Mouse (Mus musculus) embryonic facial prominence, embryonic 15.5 days (tissue): ENCODE data around the gene Myh10. TPM values are rescaled to one million over a fixed set of nuclear protein-coding genes. Genes with fewer than 3 reads are reported as not detected.

Source experiments
- ATAC-seq: fragments of 200-750 bp; cut with Nextera tagmentation; 2 replicates; pipeline ENCODE4 v1.8.0; 2017; ENCODE audit warnings: low read depth, moderate TSS enrichment; ENCODE audit not compliant: insufficient number of reproducible peaks, low FRiP score, low TSS enrichment
- H3K27ac ChIP-seq: fragments of 300-500 bp; sonication (generic); replicated peaks from 2 replicates; pipeline ENCODE4 v1.5.1; 2015; ENCODE audit warnings: mild to moderate bottlenecking, inconsistent platforms
- H3K27me3 ChIP-seq: fragments of 300-500 bp; sonication (generic); 2 replicates; pipeline ENCODE4 v1.6.1; 2015; ENCODE audit warnings: inconsistent platforms
- H3K36me3 ChIP-seq: fragments of 300-500 bp; sonication (generic); 2 replicates; pipeline ENCODE4 v1.6.1; 2015; ENCODE audit warnings: mild to moderate bottlenecking, inconsistent platforms
- H3K4me1 ChIP-seq: fragments of 300-500 bp; sonication (generic); 2 replicates; pipeline ENCODE4 v1.6.1; 2015; ENCODE audit warnings: inconsistent platforms
- H3K4me2 ChIP-seq: fragments of 300-500 bp; sonication (generic); replicated peaks from 2 replicates; pipeline ENCODE4 v1.6.1; 2015; ENCODE audit warnings: mild to moderate bottlenecking, inconsistent platforms
- H3K4me3 ChIP-seq: fragments of 300-500 bp; sonication (generic); replicated peaks from 2 replicates; pipeline ENCODE4 v1.5.1; 2015; ENCODE audit warnings: mild to moderate bottlenecking, inconsistent platforms
- H3K9ac ChIP-seq: fragments of 300-500 bp; sonication (generic); 2 replicates; pipeline ENCODE4 v1.6.1; 2015; ENCODE audit warnings: inconsistent platforms
- H3K9me3 ChIP-seq: fragments of 300-500 bp; sonication (generic); replicated peaks from 2 replicates; pipeline ENCODE4 v1.6.1; 2016; ENCODE audit warnings: inconsistent platforms
- WGBS: fragments of 180-500 bp; shearing (Covaris S2); methylation state at CpG from one replicate; pipeline ENCODE4 v1.1.7; 2015; 5-methylcytosine and 5-hydroxymethylcytosine counted together
- polyA plus RNA-seq: library from polyadenylated mRNA; unstranded; fragments of >200 nt; fragmentation: Nextera tagmentation; extraction: Ambion mirVana; gene quantifications from 2 replicates; pipeline ENCODE4 v1.2.1, GENCODE M21; 2015

Myh10 gene
- polyA plus RNA-seq, 1 experiment from 2014 or later: 87.8 TPM

DNA sequence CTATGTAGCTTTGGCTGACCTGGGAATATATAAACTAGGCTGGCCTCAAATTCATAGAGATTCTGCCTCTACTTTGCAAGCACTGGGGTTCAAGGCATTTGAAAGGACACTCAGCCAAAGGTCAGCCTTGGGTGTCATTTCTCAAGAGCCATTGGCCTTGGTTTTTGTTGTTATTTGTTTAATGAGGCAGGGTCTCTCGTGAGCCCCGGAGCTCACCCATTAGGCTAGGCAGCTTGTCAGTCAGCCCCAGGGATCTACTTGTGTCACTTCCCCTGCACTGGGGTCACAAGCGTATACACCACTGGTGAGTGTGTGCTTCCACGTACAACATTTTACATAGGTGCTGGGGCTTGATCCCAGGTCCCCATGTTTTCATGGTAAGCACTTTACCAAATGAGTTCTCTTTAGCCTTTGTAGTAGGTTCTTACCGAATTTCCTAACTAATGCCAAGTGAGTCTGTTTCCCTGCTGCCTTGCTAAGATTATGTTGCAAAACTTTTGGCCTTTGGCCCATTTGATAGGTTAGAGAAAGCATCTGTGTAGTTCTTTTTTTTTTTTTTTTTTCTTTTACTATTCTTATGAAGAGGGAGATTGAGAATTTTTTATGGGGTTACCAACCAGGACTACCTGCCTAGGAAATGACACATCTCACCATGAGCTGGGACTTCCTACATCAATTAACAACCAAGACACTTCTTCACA is 18.9 kb upstream of the Myh10 start:
- 0 out of 2 replicates have a peak, but pooled peaks cover 10% of the 10 kb centered on the region for H3K4me1 ChIP-seq
- 0 out of 2 replicates have a peak, but pooled peaks cover 3% of the 10 kb centered on the region for H3K9me3 ChIP-seq
- 67% methylated on average over 5 of the region's 5 CpGs for WGBS
- no peak for ATAC-seq
- no peaks in the 10 kb centered on the region for H3K27me3 ChIP-seq
- no peak overlapping the region for H3K27ac ChIP-seq
- no peak overlapping the region for H3K4me2 ChIP-seq
- no peak overlapping the region for H3K4me3 ChIP-seq
- H3K9ac ChIP-seq: no peak overlapping the region
- H3K36me3 ChIP-seq: no peaks in the 10 kb centered on the region

DNA sequence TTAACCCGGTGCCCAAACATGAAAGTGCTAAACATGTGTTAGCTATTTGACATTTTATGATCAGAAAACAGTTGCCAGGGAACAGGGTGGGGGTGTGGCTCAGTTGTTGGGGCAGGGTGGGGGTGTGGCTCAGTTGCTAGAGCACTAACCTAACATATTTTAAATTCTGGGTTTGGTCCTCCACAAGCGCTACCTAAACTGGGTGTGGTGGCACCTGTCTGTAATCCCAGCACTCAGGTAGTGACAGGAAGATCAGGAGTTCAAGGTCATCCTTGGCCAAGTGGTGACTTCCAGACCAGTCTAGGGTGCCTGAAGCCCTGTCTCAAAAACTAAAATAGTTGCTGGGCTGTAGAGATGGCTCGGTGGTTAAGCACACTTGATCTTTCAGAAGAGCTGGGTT is 17.3 kb upstream of the Myh10 start:
- no peak for ATAC-seq
- WGBS: 61% methylated on average over 3 of the region's 3 CpGs
- no peak overlapping the region for H3K27ac ChIP-seq
- no peaks in the 10 kb centered on the region for H3K9me3 ChIP-seq
- H3K9ac ChIP-seq: no peak overlapping the region
- no peak overlapping the region for H3K4me3 ChIP-seq
- H3K36me3 ChIP-seq: no peaks in the 10 kb centered on the region
- no peak overlapping the region for H3K4me2 ChIP-seq
- H3K27me3 ChIP-seq: no peaks in the 10 kb centered on the region
- H3K4me1 ChIP-seq: 0 out of 2 replicates have a peak, but pooled peaks cover 10% of the 10 kb centered on the region

DNA sequence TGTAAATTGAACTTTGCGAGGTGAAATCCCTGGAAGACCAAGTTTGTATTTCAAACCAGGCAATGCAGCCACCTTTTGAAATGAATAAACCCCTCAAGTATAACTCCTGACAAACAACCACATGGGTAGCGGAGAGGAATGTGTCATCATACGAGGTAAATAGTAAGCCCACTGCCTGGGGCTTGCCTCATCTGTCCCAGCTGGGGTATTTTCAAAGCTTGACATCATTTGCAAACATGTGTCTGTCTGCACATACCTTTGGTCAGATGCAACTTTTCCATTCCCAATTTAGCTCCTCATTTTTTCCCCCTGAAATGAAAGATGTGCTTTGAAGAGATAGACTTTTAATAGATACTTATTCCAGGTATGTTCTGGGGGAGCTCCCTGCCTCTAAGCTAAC is 16.7 kb upstream of the Myh10 start:
- 49% methylated on average over 3 of the region's 3 CpGs for WGBS
- Histone ChIP-seq H3K4me2 (no peak overlapping the region), H3K27me3 (no peaks in the 10 kb centered on the region), H3K36me3 (no peaks in the 10 kb centered on the region), H3K9ac (no peak overlapping the region), H3K27ac (no peak overlapping the region), H3K4me3 (no peak overlapping the region), H3K9me3 (no peaks in the 10 kb centered on the region), H3K4me1 (0 out of 2 replicates have a peak, but pooled peaks cover 10% of the 10 kb centered on the region)
- ATAC-seq: no peak

DNA sequence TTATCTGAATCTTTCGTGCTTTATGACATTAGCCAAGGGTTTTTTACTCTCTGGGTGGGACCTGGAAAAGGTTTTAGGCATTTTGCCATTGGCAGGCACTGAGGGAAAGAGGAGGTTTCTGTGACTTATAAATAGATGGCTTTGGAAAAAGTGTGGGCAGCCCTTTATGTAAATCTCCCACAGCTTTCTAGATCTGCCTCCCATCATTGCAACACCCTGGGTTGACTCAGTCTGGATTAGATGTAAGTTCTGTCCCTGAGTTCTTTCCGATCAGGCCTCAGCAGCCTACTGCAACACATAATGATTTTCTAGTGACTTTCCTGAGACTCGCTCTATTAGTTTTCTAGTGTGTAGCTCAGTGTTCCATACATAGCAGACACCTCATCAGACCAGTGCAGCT is 16.1 kb upstream of the Myh10 start:
- no peak for ATAC-seq
- no peak overlapping the region for H3K27ac ChIP-seq
- H3K4me3 ChIP-seq: no peak overlapping the region
- WGBS: 58% methylated on average over 3 of the region's 3 CpGs
- H3K27me3 ChIP-seq: no peaks in the 10 kb centered on the region
- H3K36me3 ChIP-seq: no peaks in the 10 kb centered on the region
- H3K9ac ChIP-seq: no peak overlapping the region
- H3K4me1 ChIP-seq: 0 out of 2 replicates have a peak, but pooled peaks cover 10% of the 10 kb centered on the region
- no peaks in the 10 kb centered on the region for H3K9me3 ChIP-seq
- H3K4me2 ChIP-seq: no peak overlapping the region

DNA sequence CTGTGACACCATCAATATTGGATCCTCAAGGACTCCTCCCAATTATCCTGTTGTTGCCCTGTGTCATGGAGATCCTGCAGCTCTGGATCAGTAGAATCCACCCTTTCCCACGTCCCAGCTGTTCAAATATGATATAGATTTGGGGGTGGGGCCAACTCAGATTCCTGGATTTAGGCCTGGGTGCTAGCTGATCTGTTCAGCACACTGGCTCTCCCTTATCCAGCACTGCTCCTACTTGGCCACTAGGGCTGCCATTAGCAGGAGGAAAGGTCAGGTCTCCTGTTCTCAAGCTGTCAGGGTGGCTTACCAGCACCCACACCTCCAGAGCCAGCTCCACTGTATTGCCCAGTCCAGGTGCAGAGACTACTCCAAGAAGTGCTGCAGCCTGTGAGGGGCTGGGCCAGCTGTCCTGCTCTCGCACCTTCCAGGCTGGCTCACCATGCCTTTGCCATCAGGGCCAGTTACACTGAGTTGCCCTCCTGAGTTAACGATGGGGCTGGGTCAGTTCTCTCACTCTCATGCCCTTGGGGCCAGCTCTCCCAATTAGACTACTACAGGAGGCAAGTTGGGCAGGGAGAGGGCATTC is 10.0 kb upstream of the Myh10 start:
- ATAC-seq: no peak
- Histone ChIP-seq H3K9ac (no peak overlapping the region), H3K36me3 (no peaks in the 10 kb centered on the region), H3K4me1 (no peaks in the 10 kb centered on the region), H3K4me2 (no peak overlapping the region), H3K27me3 (no peaks in the 10 kb centered on the region), H3K9me3 (no peaks in the 10 kb centered on the region), H3K27ac (no peak overlapping the region), H3K4me3 (no peak overlapping the region)
- 69% methylated on average over 3 of the region's 3 CpGs for WGBS

DNA sequence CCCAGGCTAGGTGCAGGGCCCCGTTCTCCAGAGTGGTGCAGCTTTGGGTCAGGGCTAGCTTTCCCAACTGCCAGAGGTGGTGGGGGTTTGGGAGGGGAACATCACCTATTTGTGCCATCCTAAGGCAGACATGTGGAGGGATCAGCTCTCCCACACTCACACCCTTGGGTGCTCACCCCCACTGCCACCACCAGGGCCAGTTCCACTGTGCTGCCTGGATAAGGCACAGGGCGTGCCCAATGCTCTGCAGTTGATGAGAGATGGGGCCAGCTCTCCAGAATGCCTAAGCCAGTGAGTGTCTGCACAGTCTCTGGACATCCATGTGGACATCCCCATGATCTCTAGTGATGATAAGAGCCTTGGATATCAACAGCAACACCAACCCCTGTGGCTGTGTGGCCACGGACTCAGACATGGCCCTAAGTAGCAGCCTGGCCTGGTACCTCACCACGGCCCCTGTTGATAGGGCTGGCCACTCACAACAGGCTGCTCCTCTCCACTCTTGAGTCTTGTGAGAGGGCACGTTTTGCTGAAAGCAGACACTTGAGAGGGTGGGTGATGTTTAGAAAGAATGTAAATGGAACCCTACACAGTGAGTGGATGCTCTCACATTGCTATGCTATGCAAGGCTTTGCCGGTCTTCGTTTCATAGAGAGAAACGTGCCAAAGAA is 9.1 kb upstream of the Myh10 start:
- Histone ChIP-seq H3K27me3 (no peaks in the 10 kb centered on the region), H3K9ac (no peak overlapping the region), H3K4me1 (no peaks in the 10 kb centered on the region), H3K4me3 (no peak overlapping the region), H3K4me2 (no peak overlapping the region), H3K36me3 (no peaks in the 10 kb centered on the region), H3K9me3 (no peaks in the 10 kb centered on the region), H3K27ac (no peak overlapping the region)
- 84% methylated on average over 8 of the region's 8 CpGs for WGBS
- ATAC-seq: no peak; the same call in 1 of the 2 replicates

DNA sequence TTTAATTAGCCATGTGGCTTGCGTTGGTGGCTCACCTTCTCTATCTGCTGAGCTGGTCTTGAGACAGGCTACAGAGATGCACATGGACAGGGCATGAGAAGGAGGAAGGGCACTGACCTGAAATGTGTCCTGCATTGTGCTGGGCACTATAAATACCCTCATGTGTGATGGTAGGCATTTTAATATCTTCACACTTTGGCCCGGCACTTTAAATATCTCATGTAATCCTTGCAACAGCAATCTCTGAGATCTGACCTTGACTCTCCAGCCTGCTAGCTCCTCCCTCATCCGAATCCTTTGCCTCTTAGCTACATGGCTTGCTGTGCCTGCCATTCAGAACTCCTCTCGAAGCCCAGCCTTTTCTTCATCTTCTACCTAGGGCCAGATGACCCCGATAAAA is 5.4 kb upstream of the Myh10 start:
- no peaks in the 10 kb centered on the region for H3K36me3 ChIP-seq
- whole genome bisulfite sequencing: 85% methylated on average over 5 of the region's 5 CpGs

DNA sequence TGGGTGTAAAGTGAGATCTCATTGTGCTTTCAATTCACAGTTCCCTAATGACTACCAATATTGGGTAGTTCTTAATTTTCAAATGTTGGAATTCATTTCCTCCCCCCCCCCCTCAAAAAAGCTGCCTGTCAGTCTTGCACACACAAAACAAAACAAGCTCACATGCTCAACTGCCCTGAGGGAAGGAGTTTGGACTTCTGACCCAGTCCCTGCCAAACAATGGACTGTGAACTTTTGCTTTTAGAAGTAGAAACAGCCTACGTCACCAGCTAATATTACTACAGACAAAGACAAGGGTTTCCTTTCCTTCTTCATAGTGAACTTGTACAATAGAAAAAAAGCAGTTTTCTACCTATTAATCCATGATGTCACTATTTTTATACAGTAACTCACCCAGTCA is 2.1 kb upstream of the Myh10 start:
- peaks cover 13% of the 10 kb centered on the region; the same call in 1 of the 2 replicates for H3K4me1 ChIP-seq
- 86% methylated on average over 1 of the region's 1 CpGs for WGBS
- H3K9ac ChIP-seq: no peak overlapping the region
- H3K27ac ChIP-seq: no peak overlapping the region
- no peak overlapping the region for H3K4me2 ChIP-seq
- ATAC-seq: no peak
- H3K36me3 ChIP-seq: no peaks in the 10 kb centered on the region
- H3K4me3 ChIP-seq: no peak overlapping the region
- H3K9me3 ChIP-seq: no peaks in the 10 kb centered on the region
- H3K27me3 ChIP-seq: no peaks in the 10 kb centered on the region

More for the DNA sequence above, 5.4 kb upstream of the Myh10 start:
- H3K27ac ChIP-seq: no peak overlapping the region
- H3K4me1 ChIP-seq: 0 out of 2 replicates have a peak, but pooled peaks cover 2% of the 10 kb centered on the region
- no peak for ATAC-seq
- H3K9ac ChIP-seq: no peak overlapping the region
- H3K9me3 ChIP-seq: no peaks in the 10 kb centered on the region
- no peaks in the 10 kb centered on the region for H3K27me3 ChIP-seq
- H3K4me3 ChIP-seq: no peak overlapping the region
- H3K4me2 ChIP-seq: no peak overlapping the region

DNA sequence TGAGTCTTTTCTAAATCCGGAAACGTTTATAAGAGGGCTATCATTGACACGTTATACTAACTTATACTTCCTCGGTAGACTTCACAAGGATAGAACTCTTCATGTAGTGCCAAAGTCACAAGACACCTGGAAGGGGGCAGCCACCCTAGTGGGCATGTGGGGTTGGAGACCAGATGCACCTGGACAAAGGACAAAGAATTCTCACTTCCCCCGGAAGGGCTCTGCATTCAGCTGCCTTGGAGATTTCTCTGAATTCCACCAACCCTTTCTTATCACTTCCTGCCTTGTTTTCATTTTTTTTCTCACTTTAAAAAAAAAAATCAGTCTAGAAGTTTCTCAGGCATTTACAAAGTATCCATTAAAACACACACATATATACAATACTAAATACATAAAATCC is 894 bp upstream of the Myh10 start:
- H3K27me3 ChIP-seq: no peaks in the 10 kb centered on the region
- 64% methylated on average over 5 of the region's 5 CpGs for WGBS
- H3K9ac ChIP-seq: no peak overlapping the region
- H3K4me1 ChIP-seq: peaks cover 13% of the 10 kb centered on the region; the same call in 1 of the 2 replicates
- no peak overlapping the region for H3K4me3 ChIP-seq
- no peak for ATAC-seq
- H3K9me3 ChIP-seq: no peaks in the 10 kb centered on the region
- no peak overlapping the region for H3K27ac ChIP-seq
- H3K36me3 ChIP-seq: no peaks in the 10 kb centered on the region
- no peak overlapping the region for H3K4me2 ChIP-seq

DNA sequence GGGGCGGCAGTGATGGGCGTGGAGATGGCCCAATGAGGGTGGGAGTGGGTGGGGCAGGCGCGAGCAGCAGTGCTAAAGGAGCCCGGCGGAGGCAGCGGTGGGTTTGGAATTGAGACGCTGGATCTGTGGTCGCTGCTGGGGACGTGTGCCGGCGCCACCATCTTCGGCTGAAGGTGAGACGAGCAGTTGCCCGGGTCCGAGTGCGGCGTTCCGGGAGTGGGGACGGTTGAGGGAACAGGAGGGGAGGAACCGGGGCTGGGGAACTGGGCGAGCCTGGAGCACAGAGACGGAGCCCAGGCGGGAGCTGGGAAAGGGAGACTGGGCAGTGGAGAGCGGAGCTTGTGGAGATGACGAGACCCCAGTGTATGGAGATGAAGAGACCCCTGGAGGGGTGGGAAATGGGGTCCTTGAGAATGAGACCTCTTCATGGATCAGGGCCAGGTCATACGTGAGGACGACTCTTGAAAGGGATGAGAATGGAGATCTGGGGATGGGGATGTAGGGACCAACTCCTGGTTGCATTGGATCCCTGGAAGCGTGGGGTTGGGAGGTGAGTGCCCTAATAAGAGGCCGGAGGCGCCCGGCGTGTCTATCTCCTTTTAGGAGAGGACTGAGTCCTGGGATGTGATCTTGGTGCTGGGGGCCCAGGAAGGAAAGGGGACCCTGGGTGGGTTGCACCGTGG is 792 bp downstream of the Myh10 start:
- Histone ChIP-seq H3K9me3 (no peaks in the 10 kb centered on the region), H3K9ac (peak overlapping the region; percentile 91), H3K27ac (peak overlapping the region; percentile 93), H3K4me3 (peak overlapping the region; percentile 74), H3K27me3 (no peaks in the 10 kb centered on the region), H3K36me3 (no peaks in the 10 kb centered on the region), H3K4me2 (peak overlapping the region; percentile 91), H3K4me1 (peaks cover 13% of the 10 kb centered on the region; the same call in 1 of the 2 replicates)
- under 1% methylated on average over 32 of the region's 34 CpGs for WGBS
- peak; percentile 8 for ATAC-seq
